Comparison of ENCODE assay signal across 12 mouse cellular contexts in the genomic region with DNA sequence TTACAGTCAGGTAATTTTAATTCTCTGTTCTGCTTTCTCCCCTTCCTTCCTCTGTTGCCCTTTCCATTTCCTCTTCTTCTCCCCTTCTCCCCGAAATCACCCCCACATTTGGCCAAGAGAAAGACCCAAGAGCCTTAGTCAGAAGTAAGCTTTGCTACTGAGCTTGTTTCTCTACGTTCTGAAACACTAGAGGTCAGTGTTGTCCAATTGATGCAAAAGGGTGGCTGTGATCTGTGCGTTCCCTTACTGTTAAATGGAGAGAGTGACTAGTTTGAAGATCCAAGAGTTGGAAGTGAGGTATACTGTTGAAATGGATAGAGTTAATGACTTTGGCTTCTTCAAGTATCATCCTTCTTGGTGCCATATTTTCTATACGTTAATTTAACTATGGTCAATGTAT. TPM values are rescaled to one million over a fixed set of nuclear protein-coding genes. Genes with fewer than 3 reads are reported as not detected.
DNase-seq lines count a peak whose midpoint lies in the region; ATAC-seq and TF ChIP-seq lines count a peak whose summit lies in the region.
"Had no signal": no experiment of that assay in that cellular context is flagged by ENCODE, and none has a peak within 500 bp of the region (broad histone marks: within the 10 kb centered on the region; RNA-seq: fewer than 3 reads in every experiment).

No protein-coding gene starts in this region.

- ATAC-seq in kidney, postnatal 0 days (replicated peaks; ENCODE audit: low FRiP score, low read depth) = no peak
- ATAC-seq in frontal cortex, adult (ENCODE audit: low TSS enrichment) = peak; percentile 89
- ATAC-seq in midbrain, postnatal 0 days (ENCODE audit: low FRiP score) = peak; percentile 78

- no peaks in the 10 kb centered on the region for H3K27me3 ChIP-seq in kidney, postnatal 0 days (ENCODE audit: insufficient read depth, low read length)
- H3K27me3 ChIP-seq in midbrain, postnatal 0 days (ENCODE audit: insufficient read depth, low read length) = no peaks in the 10 kb centered on the region
- H3K27me3 ChIP-seq: heart, embryonic 15.5 days had no signal

- no peak overlapping the region for H3K27ac ChIP-seq in kidney, postnatal 0 days
- H3K27ac ChIP-seq in midbrain, postnatal 0 days (ENCODE audit: low read depth, low read length) = no peak overlapping the region
- H3K27ac ChIP-seq: heart, embryonic 15.5 days; liver, embryonic 14.5 days had no signal

- TF ChIP-seq CTCF in kidney, postnatal 0 days (IDR thresholded peaks at IDR 0.05; ENCODE audit: low read depth) = peak; percentile 57
- TF ChIP-seq CTCF in midbrain, postnatal 0 days (IDR thresholded peaks at IDR 0.05) = peak; percentile 92

- no peak overlapping the region for H3K9ac ChIP-seq in kidney, postnatal 0 days (ENCODE audit: low read depth, low read length)
- H3K9ac ChIP-seq in midbrain, postnatal 0 days (replicated peaks; ENCODE audit: low read length, poor library complexity, severe bottlenecking) = no peak overlapping the region
- H3K9ac ChIP-seq: heart, embryonic 15.5 days; liver, embryonic 14.5 days had no signal

- 20% methylated on average over 4 of the region's 4 CpGs for WGBS in kidney, postnatal 0 days
- 21% methylated on average over 4 of the region's 4 CpGs for WGBS in midbrain, postnatal 0 days

- no peak overlapping the region for H3K4me2 ChIP-seq in kidney, postnatal 0 days (ENCODE audit: low read length)
- H3K4me2 ChIP-seq in midbrain, postnatal 0 days (ENCODE audit: low read depth, low read length, poor library complexity, severe bottlenecking) = peak overlapping the region; percentile 70
- H3K4me2 ChIP-seq: heart, embryonic 15.5 days had no signal

- no peaks in the 10 kb centered on the region for H3K36me3 ChIP-seq in kidney, postnatal 0 days (ENCODE audit: insufficient read depth, low read length)
- H3K36me3 ChIP-seq in midbrain, postnatal 0 days (ENCODE audit: insufficient read depth, low read length) = no peaks in the 10 kb centered on the region
- H3K36me3 ChIP-seq: heart, embryonic 15.5 days had no signal

- H3K9me3 ChIP-seq in kidney, postnatal 0 days (replicated peaks; ENCODE audit: low read length) = no peaks in the 10 kb centered on the region
- no peaks in the 10 kb centered on the region for H3K9me3 ChIP-seq in midbrain, postnatal 0 days (ENCODE audit: low read length)
- H3K9me3 ChIP-seq: heart, embryonic 15.5 days had no signal

- H3K4me1 ChIP-seq in kidney, postnatal 0 days (replicated peaks; ENCODE audit: insufficient read depth, low read length) = no peaks in the 10 kb centered on the region
- no peaks in the 10 kb centered on the region for H3K4me1 ChIP-seq in midbrain, postnatal 0 days (ENCODE audit: insufficient read depth, low read length)
- H3K4me1 ChIP-seq: heart, embryonic 15.5 days had no signal

- H3K4me3 ChIP-seq in kidney, postnatal 0 days (replicated peaks; ENCODE audit: low read depth, low read length) = no peak overlapping the region
- peak overlapping the region; percentile 51 for H3K4me3 ChIP-seq in midbrain, postnatal 0 days (ENCODE audit: low read depth, low read length)
- H3K4me3 ChIP-seq: heart, embryonic 15.5 days had no signal

- peak; percentile 8 for DNase-seq in kidney, postnatal 0 days (ENCODE audit: low spot score)
- DNase-seq in kidney, postnatal 14 days = no peak
- peak; percentile 45 for DNase-seq in R1 (ENCODE audit: low read depth, low spot score)
- DNase-seq in midbrain, postnatal 0 days (ENCODE audit: low spot score) = peak; percentile 81
- DNase-seq in thymus, postnatal 14 days = no peak
- no peak for DNase-seq in kidney, adult 11 months
- no peak for DNase-seq in urinary bladder, adult 18-20 months (ENCODE audit: low spot score in 2 of 2)

RNA-seq across cellular contexts. Expression of gene Cntnap5c, which starts 1.5 kb away (rescaled TPM):
- not detected in 2 replicates for polyA plus RNA-seq in kidney, postnatal 0 days (2015; fragmentation: Nextera tagmentation; extraction: Ambion mirVana)
- 9.6 and 11.0 TPM in 2 replicates for total RNA-seq in midbrain, postnatal 0 days (2014; rRNA removed)
- 2.0 and 2.3 TPM in 2 replicates for polyA plus RNA-seq in midbrain, postnatal 0 days (2015; fragmentation: Nextera tagmentation; extraction: Ambion mirVana)
- total RNA-seq: adrenal gland, postnatal 36 days had no signal
- polyA plus RNA-seq: heart, embryonic 15.5 days; liver, embryonic 14.5 days; stomach, embryonic 14.5 days had no signal

RNA-seq across cellular contexts. Expression of gene Gm21834, which starts 28.9 kb away (rescaled TPM):
- polyA plus RNA-seq in kidney, postnatal 0 days (2015; fragmentation: Nextera tagmentation; extraction: Ambion mirVana) = not detected in 2 replicates
- total RNA-seq in midbrain, postnatal 0 days (2014; rRNA removed) = not detected in 2 replicates
- polyA plus RNA-seq in midbrain, postnatal 0 days (2015; fragmentation: Nextera tagmentation; extraction: Ambion mirVana) = not detected in 2 replicates
- total RNA-seq: adrenal gland, postnatal 36 days had no signal
- polyA plus RNA-seq: heart, embryonic 15.5 days; liver, embryonic 14.5 days; stomach, embryonic 14.5 days had no signal

Comparison
In these comparisons a context has a peak if more than half of its experiments do, and no peak if none do; other contexts are left out.
1. DNase-seq: peak in kidney, postnatal 0 days (single experiment), R1 (single experiment) and midbrain, postnatal 0 days (single experiment); none in kidney, postnatal 14 days (single experiment), thymus, postnatal 14 days (single experiment), kidney, adult 11 months (single experiment) and urinary bladder, adult 18-20 months (0 of 2).